Mouse (Mus musculus) ES-Bruce4 (cell line): Measurements from ENCODE around the gene Atmin. TPM values are rescaled to one million over a fixed set of nuclear protein-coding genes. Genes with fewer than 3 reads are reported as not detected.

Experiments used
- H3K27ac ChIP-seq: 2 replicates; pipeline ENCODE4 v1.5.1; 2012; ENCODE audit warnings: low read length, inconsistent platforms; ENCODE audit not compliant: insufficient read depth
- H3K27me3 ChIP-seq: 2 replicates; pipeline ENCODE4 v1.6.1; 2012; ENCODE audit warnings: mild to moderate bottlenecking, low read length, inconsistent platforms; ENCODE audit not compliant: control insufficient read depth, poor library complexity, insufficient read depth, severe bottlenecking
- H3K36me3 ChIP-seq: 2 replicates; pipeline ENCODE4 v1.6.1; 2012; ENCODE audit warnings: inconsistent platforms, mild to moderate bottlenecking, low read length, moderate library complexity; ENCODE audit not compliant: control insufficient read depth, poor library complexity, insufficient read depth, severe bottlenecking
- H3K4me1 ChIP-seq: one replicate; pipeline ENCODE4 v1.8.1; 2011; ENCODE audit warnings: low read length; ENCODE audit not compliant: control insufficient read depth, insufficient read depth
- H3K4me3 ChIP-seq: 2 replicates; pipeline ENCODE4 v1.5.1; 2011; ENCODE audit warnings: low read depth, mild to moderate bottlenecking, low read length
- H3K9ac ChIP-seq: 2 replicates; pipeline ENCODE4 v1.6.1; 2012; ENCODE audit warnings: low read depth, mild to moderate bottlenecking, inconsistent platforms; ENCODE audit not compliant: poor library complexity, severe bottlenecking
- H3K9me3 ChIP-seq: replicated peaks from 2 replicates; pipeline ENCODE4 v1.6.1; 2012; ENCODE audit warnings: mild to moderate bottlenecking, low read length, inconsistent platforms; ENCODE audit not compliant: control insufficient read depth, poor library complexity, insufficient read depth, severe bottlenecking
- CTCF ChIP-seq: IDR thresholded peaks from one replicate; pipeline ENCODE4 v1.8.1; 2011; ENCODE audit warnings: low read depth, low read length
- EP300 ChIP-seq: IDR thresholded peaks from 2 replicates; pipeline ENCODE4 v1.6.1; 2011; ENCODE audit warnings: low read depth, low read length; ENCODE audit not compliant: insufficient read depth
- POLR2A ChIP-seq: IDR thresholded peaks from one replicate; pipeline ENCODE4 v1.8.1; 2011; ENCODE audit warnings: low read length; ENCODE audit not compliant: insufficient read depth
- polyA plus RNA-seq: library from polyadenylated mRNA; stranded (reverse); fragments of >200 nt; gene quantifications from 2 replicates; pipeline ENCODE4 v1.2.4, GENCODE M21; 2011; ENCODE audit warnings: low read depth; ENCODE audit not compliant: missing spikeins, insufficient read depth, insufficient read length

The Atmin gene
- polyA plus RNA-seq, 1 experiment = 42.1 TPM

GRCm38 (mm10) chr8:116946268-116946838 is 3.2 kb downstream of the Atmin start:
- no peaks in the 10 kb centered on the region for H3K36me3 ChIP-seq
- H3K9ac ChIP-seq = peak overlapping the region; percentile 22; the same call in 1 of the 2 replicates
- no peaks in the 10 kb centered on the region for H3K9me3 ChIP-seq
- peak overlapping the region; percentile 5; the same call in 1 of the 2 replicates for H3K27ac ChIP-seq
- peak overlapping the region; percentile 38 for H3K4me3 ChIP-seq
- no peaks in the 10 kb centered on the region for H3K27me3 ChIP-seq
- H3K4me1 ChIP-seq = peaks cover 3% of the 10 kb centered on the region
- no peak for TF ChIP-seq POLR2A
- no peak for TF ChIP-seq CTCF
- no peak for TF ChIP-seq EP300

GRCm38 (mm10) chr8:116946851-116947250 is 3.7 kb downstream of the Atmin start:
- Histone ChIP-seq H3K9ac (peak overlapping the region; percentile 22; the same call in 1 of the 2 replicates), H3K9me3 (no peaks in the 10 kb centered on the region), H3K4me1 (peaks cover 3% of the 10 kb centered on the region), H3K27ac (no peak overlapping the region; the same call in 1 of the 2 replicates), H3K36me3 (no peaks in the 10 kb centered on the region), H3K27me3 (no peaks in the 10 kb centered on the region), H3K4me3 (peak overlapping the region; percentile 38)
- TF ChIP-seq CTCF (no peak), EP300 (no peak), POLR2A (no peak)

GRCm38 (mm10) chr8:116947589-116947988 is 4.4 kb downstream of the Atmin start:
- Histone ChIP-seq H3K9me3 (no peaks in the 10 kb centered on the region), H3K36me3 (no peaks in the 10 kb centered on the region; the same call in 1 of the 2 replicates), H3K27me3 (no peaks in the 10 kb centered on the region), H3K27ac (no peak overlapping the region), H3K4me1 (peaks cover 3% of the 10 kb centered on the region), H3K9ac (no peak overlapping the region), H3K4me3 (0 out of 2 replicates have a peak overlapping the region, but pooled peaks have one; percentile 8)
- TF ChIP-seq EP300 (0 out of 2 replicates have a peak, but pooled peaks have one; percentile 12), CTCF (no peak), POLR2A (no peak)

GRCm38 (mm10) chr8:116951369-116951768 is 8.2 kb downstream of the Atmin start:
- no peaks in the 10 kb centered on the region for H3K27me3 ChIP-seq
- no peak overlapping the region for H3K27ac ChIP-seq

GRCm38 (mm10) chr8:116951778-116952177 is 8.6 kb downstream of the Atmin start:
- no peak overlapping the region for H3K4me3 ChIP-seq
- peaks cover 38% of the 10 kb centered on the region for H3K36me3 ChIP-seq
- H3K27ac ChIP-seq = no peak overlapping the region
- no peaks in the 10 kb centered on the region for H3K9me3 ChIP-seq
- H3K27me3 ChIP-seq = no peaks in the 10 kb centered on the region
- no peak overlapping the region for H3K9ac ChIP-seq
- H3K4me1 ChIP-seq = peaks cover 3% of the 10 kb centered on the region
- TF ChIP-seq POLR2A = no peak
- TF ChIP-seq CTCF = no peak
- TF ChIP-seq EP300 = no peak

More at GRCm38 (mm10) chr8:116951369-116951768, 8.2 kb downstream of the Atmin start:
- peaks cover 34% of the 10 kb centered on the region for H3K36me3 ChIP-seq
- no peaks in the 10 kb centered on the region for H3K9me3 ChIP-seq
- no peak overlapping the region for H3K4me3 ChIP-seq
- TF ChIP-seq POLR2A (no peak), CTCF (no peak), EP300 (no peak)
- H3K4me1 ChIP-seq = peaks cover 3% of the 10 kb centered on the region
- no peak overlapping the region for H3K9ac ChIP-seq

- Histone ChIP-seq H3K4me1 (peaks cover 3% of the 10 kb centered on the region), H3K36me3 (peaks cover 45% of the 10 kb centered on the region), H3K4me3 (no peak overlapping the region), H3K27ac (no peak overlapping the region), H3K9me3 (no peaks in the 10 kb centered on the region), H3K27me3 (no peaks in the 10 kb centered on the region), H3K9ac (no peak overlapping the region)
- TF ChIP-seq EP300 (no peak), CTCF (no peak), POLR2A (no peak)
Observed at GRCm38 (mm10) chr8:116952428-116952827, 9.2 kb downstream of the Atmin start.
